Mouse (Mus musculus) testis, adult 2 months (tissue): ENCODE data around the gene Ltbp4.

Experiments
- CTCF ChIP-seq: fragments of 200-500 bp; IDR thresholded peaks from 2 replicates; pipeline ENCODE4 v1.5.1; 2012; ENCODE audit warnings: low read depth, mild to moderate bottlenecking, inconsistent platforms, low read length, moderate library complexity; ENCODE audit not compliant: control insufficient read depth, insufficient read depth, insufficient replicate concordance
- POLR2A ChIP-seq: fragments of 200-500 bp; IDR thresholded peaks from 2 replicates; pipeline ENCODE4 v1.6.1; 2012; ENCODE audit warnings: low read depth, mild to moderate bottlenecking, inconsistent platforms, low read length, moderate library complexity; ENCODE audit not compliant: control insufficient read depth

GRCm38 (mm10) chr7:27355745-27356240 lies 18.3 kb upstream of the Ltbp4 start, which contains the start of gene Shkbp1:
- TF ChIP-seq CTCF (no peak), POLR2A (no peak)
